Mouse (Mus musculus) hindbrain, embryonic 13.5 days (tissue): Measurements from ENCODE around the gene Tmem222. TPM values are rescaled to one million over a fixed set of nuclear protein-coding genes. Genes with fewer than 3 reads are reported as not detected.

Experiments used
- ATAC-seq: fragments of 200-750 bp; cut with Nextera tagmentation; 2 replicates; pipeline ENCODE4 v1.8.0; 2017; ENCODE audit warnings: moderate TSS enrichment; ENCODE audit not compliant: low FRiP score
- H3K27ac ChIP-seq: fragments of 300-500 bp; sonication (generic); 2 replicates; pipeline ENCODE4 v1.5.1; 2015; ENCODE audit warnings: inconsistent platforms, mild to moderate bottlenecking, moderate library complexity
- H3K27me3 ChIP-seq: fragments of 300-500 bp; sonication (generic); 2 replicates; pipeline ENCODE4 v1.6.1; 2015; ENCODE audit warnings: mild to moderate bottlenecking, inconsistent platforms
- H3K36me3 ChIP-seq: fragments of 300-500 bp; sonication (generic); 2 replicates; pipeline ENCODE4 v1.6.1; 2015; ENCODE audit warnings: mild to moderate bottlenecking, inconsistent platforms
- H3K4me1 ChIP-seq: fragments of 300-500 bp; sonication (generic); replicated peaks from 2 replicates; pipeline ENCODE4 v1.6.1; 2015; ENCODE audit warnings: inconsistent platforms
- H3K4me2 ChIP-seq: fragments of 300-500 bp; sonication (generic); 2 replicates; pipeline ENCODE4 v1.6.1; 2015; ENCODE audit warnings: inconsistent platforms, mild to moderate bottlenecking, moderate library complexity
- H3K4me3 ChIP-seq: fragments of 300-500 bp; sonication (generic); 2 replicates; pipeline ENCODE4 v1.5.1; 2015; ENCODE audit warnings: mild to moderate bottlenecking, inconsistent platforms
- H3K9ac ChIP-seq: fragments of 300-500 bp; sonication (generic); 2 replicates; pipeline ENCODE4 v1.6.1; 2015; ENCODE audit warnings: mild to moderate bottlenecking, inconsistent platforms
- H3K9me3 ChIP-seq: fragments of 300-500 bp; sonication (generic); 2 replicates; pipeline ENCODE4 v1.6.1; 2016; ENCODE audit warnings: inconsistent platforms
- WGBS: fragments of 180-500 bp; shearing (Covaris S2); methylation state at CpG from one replicate; pipeline ENCODE4 v1.1.7; 2015; 5-methylcytosine and 5-hydroxymethylcytosine counted together
- polyA plus RNA-seq: library from polyadenylated mRNA; unstranded; fragments of >200 nt; fragmentation: Nextera tagmentation; extraction: Ambion mirVana; gene quantifications from 2 replicates; pipeline ENCODE4 v1.2.1, GENCODE M21; 2015

The Tmem222 gene
- polyA plus RNA-seq, 1 experiment from 2014 or later = 102 TPM

GRCm38 (mm10) chr4:133247072-133247471 is 30.5 kb downstream of the Tmem222 start:
- Histone ChIP-seq H3K27me3 (peaks cover 99% of the 10 kb centered on the region), H3K4me2 (no peak overlapping the region), H3K4me1 (peaks cover 19% of the 10 kb centered on the region), H3K4me3 (no peak overlapping the region), H3K36me3 (no peaks in the 10 kb centered on the region), H3K9ac (no peak overlapping the region), H3K9me3 (no peaks in the 10 kb centered on the region), H3K27ac (no peak overlapping the region)
- ATAC-seq = no peak
- WGBS = 30% methylated on average over 15 of the region's 15 CpGs

- Histone ChIP-seq H3K9me3 (no peaks in the 10 kb centered on the region), H3K4me2 (no peak overlapping the region), H3K9ac (no peak overlapping the region), H3K36me3 (no peaks in the 10 kb centered on the region), H3K4me1 (peaks cover 20% of the 10 kb centered on the region), H3K27ac (no peak overlapping the region), H3K4me3 (no peak overlapping the region), H3K27me3 (peaks cover 99% of the 10 kb centered on the region)
- no peak for ATAC-seq
- 92% methylated on average over 1 of the region's 1 CpGs for WGBS
Measured at GRCm38 (mm10) chr4:133244289-133244688, 33.3 kb downstream of the Tmem222 start.

GRCm38 (mm10) chr4:133243538-133243937 is 34.1 kb downstream of the Tmem222 start:
- Histone ChIP-seq H3K36me3 (no peaks in the 10 kb centered on the region), H3K9me3 (no peaks in the 10 kb centered on the region), H3K4me1 (peaks cover 20% of the 10 kb centered on the region), H3K4me2 (no peak overlapping the region), H3K27me3 (peaks cover 99% of the 10 kb centered on the region), H3K27ac (no peak overlapping the region), H3K9ac (no peak overlapping the region), H3K4me3 (no peak overlapping the region)
- 53% methylated on average over 13 of the region's 13 CpGs for WGBS
- ATAC-seq = no peak

GRCm38 (mm10) chr4:133242710-133243109 is 34.9 kb downstream of the Tmem222 start:
- Histone ChIP-seq H3K4me1 (peaks cover 20% of the 10 kb centered on the region), H3K36me3 (no peaks in the 10 kb centered on the region), H3K4me3 (no peak overlapping the region), H3K27me3 (peaks cover 91% of the 10 kb centered on the region), H3K9ac (no peak overlapping the region), H3K27ac (no peak overlapping the region), H3K4me2 (no peak overlapping the region), H3K9me3 (no peaks in the 10 kb centered on the region)
- no peak for ATAC-seq
- 47% methylated on average over 9 of the region's 9 CpGs for whole genome bisulfite sequencing

- no peak for ATAC-seq
- Histone ChIP-seq H3K27me3 (peaks cover 83% of the 10 kb centered on the region), H3K4me1 (peaks cover 20% of the 10 kb centered on the region), H3K36me3 (no peaks in the 10 kb centered on the region), H3K27ac (no peak overlapping the region), H3K9me3 (no peaks in the 10 kb centered on the region), H3K4me2 (peak overlapping the region; percentile 68), H3K9ac (no peak overlapping the region), H3K4me3 (peak overlapping the region; percentile 49)
- WGBS = 37% methylated on average over 11 of the region's 11 CpGs
Measured at GRCm38 (mm10) chr4:133241910-133242309, 35.7 kb downstream of the Tmem222 start.

GRCm38 (mm10) chr4:133240934-133241908 is 36.4 kb downstream of the Tmem222 start:
- Histone ChIP-seq H3K27ac (no peak overlapping the region), H3K27me3 (peaks cover 78% of the 10 kb centered on the region)

GRCm38 (mm10) chr4:133240490-133240921 is 37.1 kb downstream of the Tmem222 start, which contains the start of gene Map3k6:
Map3k6 (plus strand) TSS chr4:133240818.
- H3K4me3 ChIP-seq = peak within 1 kb of the TSS; percentile 49
- no peak within 1 kb of the TSS for H3K27ac ChIP-seq
- peaks cover 75% of the 10 kb centered on the region for H3K27me3 ChIP-seq
- peak within 1 kb of the TSS; percentile 72 for H3K9ac ChIP-seq
- ATAC-seq = no peak; the same call in 1 of the 2 replicates
- H3K4me2 ChIP-seq = peak within 1 kb of the TSS; percentile 68
- H3K9me3 ChIP-seq = no peaks in the 10 kb centered on the region
- H3K36me3 ChIP-seq = no peaks in the 10 kb centered on the region
- H3K4me1 ChIP-seq = peaks cover 20% of the 10 kb centered on the region
- WGBS = 3% methylated on average over 16 of the region's 16 CpGs

More at GRCm38 (mm10) chr4:133240934-133241908, 36.4 kb downstream of the Tmem222 start:
- WGBS = under 1% methylated on average over 78 of the region's 78 CpGs
- Histone ChIP-seq H3K4me2 (peak overlapping the region; percentile 68), H3K9ac (peak overlapping the region; percentile 72), H3K4me1 (peaks cover 20% of the 10 kb centered on the region), H3K36me3 (no peaks in the 10 kb centered on the region), H3K9me3 (no peaks in the 10 kb centered on the region), H3K4me3 (peak overlapping the region; percentile 49)
- ATAC-seq = peak; percentile 91

GRCm38 (mm10) chr4:133237911-133238310 is 39.7 kb downstream of the Tmem222 start:
- no peak overlapping the region for H3K4me3 ChIP-seq
- H3K36me3 ChIP-seq = no peaks in the 10 kb centered on the region
- peaks cover 59% of the 10 kb centered on the region for H3K27me3 ChIP-seq
- no peaks in the 10 kb centered on the region for H3K9me3 ChIP-seq
- WGBS = 88% methylated on average over 4 of the region's 4 CpGs
- peaks cover 17% of the 10 kb centered on the region for H3K4me1 ChIP-seq
- no peak for ATAC-seq
- no peak overlapping the region for H3K27ac ChIP-seq
- no peak overlapping the region for H3K4me2 ChIP-seq
- H3K9ac ChIP-seq = no peak overlapping the region

GRCm38 (mm10) chr4:133235415-133235814 is 42.2 kb downstream of the Tmem222 start:
- no peaks in the 10 kb centered on the region for H3K36me3 ChIP-seq
- ATAC-seq = no peak
- no peak overlapping the region for H3K9ac ChIP-seq
- no peak overlapping the region for H3K4me3 ChIP-seq
- no peaks in the 10 kb centered on the region for H3K9me3 ChIP-seq
- H3K4me2 ChIP-seq = no peak overlapping the region
- 81% methylated on average over 5 of the region's 5 CpGs for WGBS
- H3K27ac ChIP-seq = no peak overlapping the region
- H3K27me3 ChIP-seq = peaks cover 44% of the 10 kb centered on the region
- H3K4me1 ChIP-seq = peaks cover under 1% of the 10 kb centered on the region; the same call in 1 of the 2 replicates

- Histone ChIP-seq H3K4me2 (no peak overlapping the region), H3K27ac (no peak overlapping the region), H3K36me3 (no peaks in the 10 kb centered on the region), H3K9me3 (no peaks in the 10 kb centered on the region), H3K4me1 (0 out of 2 replicates have a peak, but pooled peaks cover 3% of the 10 kb centered on the region), H3K9ac (no peak overlapping the region), H3K4me3 (no peak overlapping the region), H3K27me3 (peaks cover 38% of the 10 kb centered on the region)
- WGBS = 66% methylated on average over 5 of the region's 5 CpGs
- ATAC-seq = no peak
Measured at GRCm38 (mm10) chr4:133234771-133235170, 42.8 kb downstream of the Tmem222 start.

- no peak overlapping the region for H3K4me2 ChIP-seq
- no peaks in the 10 kb centered on the region for H3K9me3 ChIP-seq
- no peak for ATAC-seq
- H3K27me3 ChIP-seq = peaks cover 26% of the 10 kb centered on the region; the same call in 1 of the 2 replicates
- H3K27ac ChIP-seq = no peak overlapping the region
- no peak overlapping the region for H3K4me3 ChIP-seq
- H3K4me1 ChIP-seq = 0 out of 2 replicates have a peak, but pooled peaks cover 4% of the 10 kb centered on the region
- H3K9ac ChIP-seq = no peak overlapping the region
- no peaks in the 10 kb centered on the region for H3K36me3 ChIP-seq
- 49% methylated on average over 10 of the region's 10 CpGs for WGBS
Measured at GRCm38 (mm10) chr4:133233285-133233976, 44.2 kb downstream of the Tmem222 start.

- ATAC-seq = no peak
- no peaks in the 10 kb centered on the region for H3K9me3 ChIP-seq
Measured at GRCm38 (mm10) chr4:133229582-133229981, 48.0 kb downstream of the Tmem222 start.

More at GRCm38 (mm10) chr4:133229582-133229981, 48.0 kb downstream of the Tmem222 start:
- H3K4me2 ChIP-seq = no peak overlapping the region
- peak overlapping the region; percentile 19; the same call in 1 of the 2 replicates for H3K27ac ChIP-seq
- no peak overlapping the region for H3K9ac ChIP-seq
- WGBS = 58% methylated on average over 8 of the region's 8 CpGs
- H3K4me1 ChIP-seq = 0 out of 2 replicates have a peak, but pooled peaks cover 7% of the 10 kb centered on the region
- no peaks in the 10 kb centered on the region for H3K36me3 ChIP-seq
- 0 out of 2 replicates have a peak, but pooled peaks cover 15% of the 10 kb centered on the region for H3K27me3 ChIP-seq
- H3K4me3 ChIP-seq = no peak overlapping the region
